Mouse (Mus musculus) monocyte, adult 59 days (primary cell): Measurements from ENCODE around the gene Dxo. TPM values are rescaled to one million over a fixed set of nuclear protein-coding genes. Genes with fewer than 3 reads are reported as not detected.

Experiments
- total RNA-seq, 2 experiments: library from RNA; stranded (reverse); gene quantifications; one replicate each; pipeline ENCODE4 v1.2.4; 2023

Dxo gene
- total RNA-seq = 10 to 100 TPM; 48.5 to 48.9 TPM

GRCm38 (mm10) chr17:34836856-34837221, at the start of gene Dxo, which contains the start of gene Stk19:
TSS of gene Dxo (plus strand) at chr17:34837019.
TSS of gene Stk19 (minus strand) at chr17:34836945.

GRCm38 (mm10) chr17:34804301-34804700, 32.5 kb upstream of the Dxo start, which contains the start of gene Cyp21a1:
TSS of gene Cyp21a1 (minus strand) at chr17:34804561.

GRCm38 (mm10) chr17:34849722-34850516, 13.1 kb downstream of the Dxo start, which contains the start of the genes Skiv2l and Nelfe:
TSS of gene Skiv2l (minus strand) at chr17:34850210.
TSS of gene Nelfe (plus strand) at chr17:34850391.

DNA sequence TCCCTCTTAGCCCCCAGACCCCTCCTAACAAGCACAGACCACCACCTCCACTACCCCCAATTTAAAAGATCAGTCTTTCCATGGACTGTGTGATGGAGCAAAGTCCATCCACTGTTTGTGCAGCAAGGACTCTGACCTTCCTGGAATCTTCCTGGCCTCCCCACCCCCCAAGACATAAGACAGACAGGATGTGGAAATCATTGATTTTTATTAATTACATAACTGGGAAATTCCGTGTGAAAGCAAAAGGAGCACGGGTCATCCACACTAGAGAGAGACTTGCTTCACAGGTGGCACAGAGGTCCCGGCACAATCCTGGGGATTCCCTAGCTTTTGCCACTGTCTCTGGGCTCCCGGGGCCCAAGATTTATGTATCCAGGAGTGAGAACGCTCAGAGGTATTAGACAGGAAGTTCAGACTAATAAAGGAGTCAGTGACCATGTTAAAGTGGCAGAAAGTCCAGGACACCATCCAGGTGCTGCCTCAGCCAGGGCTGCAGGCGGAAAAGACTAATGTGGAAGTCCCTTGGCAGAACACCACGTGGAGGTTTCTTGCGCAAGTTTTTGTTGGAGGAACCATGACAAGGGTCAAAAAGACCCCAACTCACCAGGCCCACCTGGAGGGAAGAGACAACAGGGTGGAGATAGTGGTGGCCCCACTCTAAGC, 25.7 kb downstream of the Dxo start, which contains the start of gene Cfb:
TSS of gene Cfb (minus strand) at position 103 of the 666 bp plus-strand sequence.

DNA sequence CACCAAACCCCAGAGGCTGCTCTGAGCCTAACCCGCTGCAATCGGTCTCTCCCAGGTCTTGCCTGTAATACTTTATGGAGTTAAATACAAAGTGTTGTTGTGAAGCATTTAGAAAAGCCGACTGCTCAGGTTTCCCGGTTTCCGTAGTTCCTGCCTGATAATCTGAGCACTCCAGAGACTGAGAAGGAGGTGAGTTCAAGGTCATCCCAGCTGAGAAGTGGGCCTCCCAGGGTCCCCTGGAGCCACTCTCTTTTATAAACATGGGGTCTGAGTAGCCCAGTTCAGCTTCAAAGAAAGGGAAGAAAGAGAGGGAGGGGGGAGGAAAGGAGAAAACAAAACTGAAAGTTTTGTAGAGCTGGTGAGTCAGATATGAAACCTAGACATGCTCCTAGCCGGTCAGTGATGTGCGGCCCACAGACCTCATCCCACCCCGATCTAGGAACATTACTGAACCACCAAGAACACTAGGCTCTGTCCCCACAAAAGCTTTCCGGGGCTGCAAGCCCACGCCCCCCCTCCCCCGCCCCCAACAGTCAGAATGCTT, 42.6 kb downstream of the Dxo start, which contains the start of gene Zbtb12:
TSS of gene Zbtb12 (plus strand) at position 148 of the 544 bp plus-strand sequence.

DNA sequence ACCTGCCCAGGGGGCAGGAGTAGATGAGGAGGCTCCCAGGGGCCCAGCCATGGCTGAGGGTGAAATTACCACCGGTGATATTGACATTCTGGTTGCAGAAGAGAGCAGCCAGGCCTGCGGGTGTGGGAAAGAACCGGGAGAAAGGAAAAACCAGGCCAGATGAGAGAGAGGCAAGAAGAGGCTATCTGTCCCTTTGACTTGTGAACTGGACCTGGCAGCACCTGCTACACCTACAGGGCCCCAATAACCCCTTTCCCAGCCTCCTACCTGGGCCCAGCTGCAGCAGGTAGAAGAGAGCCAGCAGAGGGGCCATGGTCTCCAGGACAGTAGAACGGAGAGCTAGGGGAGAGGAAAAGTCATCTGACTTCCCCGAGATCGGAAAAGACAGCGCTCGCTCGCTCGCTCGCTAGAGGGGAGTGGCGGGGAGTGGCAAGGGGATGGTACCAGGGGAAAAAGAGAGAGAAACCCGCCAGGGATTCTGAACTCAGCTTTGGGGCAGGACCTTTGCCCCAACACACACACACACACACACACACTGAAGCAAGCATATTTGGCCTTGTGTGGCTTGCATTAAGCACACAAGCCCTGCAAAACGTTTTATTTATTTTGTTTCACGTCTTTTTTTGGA, 45.0 kb downstream of the Dxo start, which contains the start of gene Gm20547:
TSS of gene Gm20547 (minus strand) at position 360 of the 628 bp plus-strand sequence.

Other genes starting within 250 kb of the Dxo start
- 100 to 1,000 TPM; 180 to 199 TPM for gene Gpsm3, start 247.2 kb upstream of the Dxo start, total RNA-seq
- 10 to 100 TPM; 54.3 to 59.8 TPM for gene Pbx2, start 245.8 kb upstream of the Dxo start, total RNA-seq
- 1 to 10 TPM; 3.5 to 4.1 TPM for gene Ager, start 239.2 kb upstream of the Dxo start, total RNA-seq
- 10 to 100 TPM; 41.0 to 43.3 TPM for gene Rnf5, start 233.3 kb upstream of the Dxo start, total RNA-seq
- 10 to 100 TPM; 53.8 to 60.2 TPM for gene Agpat1, start 232.8 kb upstream of the Dxo start, total RNA-seq
- 1 to 10 TPM; 8.9 to 9.4 TPM for gene Egfl8, start 221.0 kb upstream of the Dxo start, total RNA-seq
- gene Ppt2, start 208.5 kb upstream of the Dxo start, total RNA-seq = 100 to 1,000 TPM; 117 to 128 TPM
- 1 to 10 TPM in 1 of 2 experiments, under 1 TPM in 1; 0.79 to 1.2 TPM for gene Prrt1, start 207.5 kb upstream of the Dxo start, total RNA-seq
- gene Fkbpl, start 192.3 kb upstream of the Dxo start, total RNA-seq = 1 to 10 TPM; 7.5 to 9.4 TPM
- 100 to 1,000 TPM in 1 of 2 experiments, 10 to 100 TPM in 1; 99.5 to 108 TPM for gene Atf6b, start 189.9 kb upstream of the Dxo start, total RNA-seq
- gene Tnxb, start 166.5 kb upstream of the Dxo start, total RNA-seq = under 1 TPM; 0.24 to 0.37 TPM
- 10 to 100 TPM in 1 of 2 experiments, 1 to 10 TPM in 1; 5.0 to 25.9 TPM for gene C4b, start 93.1 kb upstream of the Dxo start, total RNA-seq
- not detected for gene Cyp21a1, start 32.5 kb upstream of the Dxo start, total RNA-seq
- 10 to 100 TPM; 64.1 to 71.7 TPM for gene Stk19, start 74 bp upstream of the Dxo start, total RNA-seq
- gene Skiv2l, start 13.2 kb downstream of the Dxo start, total RNA-seq = 10 to 100 TPM; 83.5 to 92.5 TPM
- 10 to 100 TPM; 21.6 to 31.4 TPM for gene Nelfe, start 13.4 kb downstream of the Dxo start, total RNA-seq
- gene Cfb, start 25.5 kb downstream of the Dxo start, total RNA-seq = 10 to 100 TPM; 10.9 to 15.3 TPM
- gene Zbtb12, start 42.5 kb downstream of the Dxo start, total RNA-seq = 1 to 10 TPM; 3.3 to 3.8 TPM
- not detected for gene Gm20547, start 45.0 kb downstream of the Dxo start, total RNA-seq
- 10 to 100 TPM; 16.6 to 17.2 TPM for gene C2, start 61.2 kb downstream of the Dxo start, total RNA-seq
- 100 to 1,000 TPM; 134 to 139 TPM for gene Ehmt2, start 61.5 kb downstream of the Dxo start, total RNA-seq
- not detected for gene Slc44a4, start 77.4 kb downstream of the Dxo start, total RNA-seq
- 10 to 100 TPM; 58.9 to 60.2 TPM for gene Neu1, start 94.2 kb downstream of the Dxo start, total RNA-seq
- gene Hspa1b, start 122.2 kb downstream of the Dxo start, total RNA-seq = 100 to 1,000 TPM; 240 to 289 TPM
- not detected for gene Gm20481, start 132.9 kb downstream of the Dxo start, total RNA-seq
- 100 to 1,000 TPM; 322 to 373 TPM for gene Hspa1a, start 135.1 kb downstream of the Dxo start, total RNA-seq
- under 1 TPM; 0.55 to 0.76 TPM for gene Hspa1l, start 135.7 kb downstream of the Dxo start, total RNA-seq
- 10 to 100 TPM; 18.6 to 21.1 TPM for gene Lsm2, start 144.8 kb downstream of the Dxo start, total RNA-seq
- gene Vars, start 164.0 kb downstream of the Dxo start, total RNA-seq = 10 to 100 TPM; 89.4 to 93.9 TPM
- under 1 TPM in 1 of 2 experiments, not detected in 1; 0.16 TPM for gene Vwa7, start 179.6 kb downstream of the Dxo start, total RNA-seq
- not detected for gene Sapcd1, start 191.0 kb downstream of the Dxo start, total RNA-seq
- 1 to 10 TPM; 1.0 to 2.2 TPM for gene Msh5, start 209.7 kb downstream of the Dxo start, total RNA-seq
- 100 to 1,000 TPM; 258 to 267 TPM for gene Clic1, start 212.9 kb downstream of the Dxo start, total RNA-seq
- gene Ddah2, start 222.0 kb downstream of the Dxo start, total RNA-seq = 1 to 10 TPM; 1.2 to 1.7 TPM
- gene Ly6g6c, start 228.4 kb downstream of the Dxo start, total RNA-seq = not detected
- gene Mpig6b, start 229.2 kb downstream of the Dxo start, total RNA-seq = not detected
- not detected for gene Ly6g6e, start 239.9 kb downstream of the Dxo start, total RNA-seq
- gene Ly6g6d, start 241.0 kb downstream of the Dxo start, total RNA-seq = not detected
- gene Ly6g6f, start 248.6 kb downstream of the Dxo start, total RNA-seq = not detected